Mouse (Mus musculus) ovary, postnatal 10 days (tissue): ENCODE data around the gene Spc24.
A peak's percentile ranks its signal among the peaks of the same experiment; 100 is the strongest.

Experiments
- DNase-seq: peaks from one replicate; pipeline ENCODE4 v3.0.0; 2022; ENCODE audit warnings: low spot score

Gene Spc24

GRCm38 (mm10) chr9:21748491-21748890 is 11.6 kb downstream of the Spc24 start:
- DNase-seq, result no peak

- DNase-seq, result no peak
Observed at GRCm38 (mm10) chr9:21748033-21748432, 12.1 kb downstream of the Spc24 start.

- DNase-seq, result no peak
Observed at GRCm38 (mm10) chr9:21747238-21747774, 12.8 kb downstream of the Spc24 start.

GRCm38 (mm10) chr9:21741514-21741913 is 18.6 kb downstream of the Spc24 start:
- no peak for DNase-seq

- no peak for DNase-seq
Observed at GRCm38 (mm10) chr9:21740427-21740826, 19.7 kb downstream of the Spc24 start.

GRCm38 (mm10) chr9:21738776-21739175 is 21.3 kb downstream of the Spc24 start:
- no peak for DNase-seq

GRCm38 (mm10) chr9:21737188-21737587 is 22.9 kb downstream of the Spc24 start:
- DNase-seq, result no peak

- no peak for DNase-seq
Observed at GRCm38 (mm10) chr9:21736580-21736979, 23.5 kb downstream of the Spc24 start.

GRCm38 (mm10) chr9:21735126-21735525 is 25.0 kb downstream of the Spc24 start:
- DNase-seq, result no peak

GRCm38 (mm10) chr9:21733989-21734388 is 26.1 kb downstream of the Spc24 start:
- DNase-seq, result no peak

- no peak for DNase-seq
Observed at GRCm38 (mm10) chr9:21733446-21733845, 26.7 kb downstream of the Spc24 start.

- DNase-seq, result no peak
Observed at GRCm38 (mm10) chr9:21732288-21732687, 27.8 kb downstream of the Spc24 start.

- no peak for DNase-seq
Observed at GRCm38 (mm10) chr9:21729264-21729663, 30.8 kb downstream of the Spc24 start.

GRCm38 (mm10) chr9:21728261-21728832 is 31.8 kb downstream of the Spc24 start:
- DNase-seq, result no peak

- DNase-seq, result no peak
Observed at GRCm38 (mm10) chr9:21726218-21726975, 33.7 kb downstream of the Spc24 start.

GRCm38 (mm10) chr9:21725224-21726121 is 34.6 kb downstream of the Spc24 start:
- no peak for DNase-seq

GRCm38 (mm10) chr9:21724147-21724536 is 36.0 kb downstream of the Spc24 start:
- peak; percentile 81 for DNase-seq

GRCm38 (mm10) chr9:21723377-21724146 is 36.5 kb downstream of the Spc24 start, which contains the start of gene Ldlr:
Gene Ldlr, plus strand, starts transcription at chr9:21723483.
- DNase-seq, result peak; percentile 71

- DNase-seq, result no peak
Observed at GRCm38 (mm10) chr9:21721036-21721435, 39.1 kb downstream of the Spc24 start.

GRCm38 (mm10) chr9:21717015-21717414 is 43.1 kb downstream of the Spc24 start:
- DNase-seq, result no peak

- DNase-seq, result no peak
Observed at GRCm38 (mm10) chr9:21715298-21715697, 44.8 kb downstream of the Spc24 start.

- DNase-seq, result no peak
Observed at GRCm38 (mm10) chr9:21709340-21709739, 50.8 kb downstream of the Spc24 start.
